Comparison of ENCODE assay signal across 31 mouse cellular contexts in genomic region chr7:16971160-16971559, GRCm38 (mm10). TPM values are rescaled to one million over a fixed set of nuclear protein-coding genes. Genes with fewer than 3 reads are reported as not detected.
A peak's percentile ranks its signal among the peaks of the same experiment; 100 is the strongest.
DNase-seq lines count a peak whose midpoint lies in the region; ATAC-seq and TF ChIP-seq lines count a peak whose summit lies in the region.
"Had no signal": no experiment of that assay in that cellular context is flagged by ENCODE, and none has a peak within 500 bp of the region (broad histone marks: within the 10 kb centered on the region; RNA-seq: fewer than 3 reads in every experiment).

No protein-coding gene starts in this region.

- TF ChIP-seq CTCF in lung, postnatal 0 days (IDR thresholded peaks at IDR 0.05): no peak

- no peaks in the 10 kb centered on the region for H3K27me3 ChIP-seq in heart, embryonic 13.5 days (replicated peaks)
- no peaks in the 10 kb centered on the region for H3K27me3 ChIP-seq in lung, postnatal 0 days (replicated peaks; ENCODE audit: insufficient read depth, low read length)
- H3K27me3 ChIP-seq: embryonic facial prominence, embryonic 13.5 days; forebrain, embryonic 12.5 days; forebrain, embryonic 15.5 days had no signal

- H3K4me2 ChIP-seq in heart, embryonic 13.5 days: peak overlapping the region; percentile 11; the same call in 1 of the 2 replicates
- H3K4me2 ChIP-seq in lung, postnatal 0 days (replicated peaks; ENCODE audit: low read depth, low read length): no peak overlapping the region
- H3K4me2 ChIP-seq: embryonic facial prominence, embryonic 13.5 days; forebrain, embryonic 12.5 days; forebrain, embryonic 15.5 days; hindbrain, embryonic 14.5 days had no signal

- TF ChIP-seq EP300 in lung, postnatal 0 days (IDR thresholded peaks at IDR 0.05): no peak

- no peak overlapping the region for H3K9ac ChIP-seq in heart, embryonic 13.5 days
- H3K9ac ChIP-seq in lung, postnatal 0 days (replicated peaks; ENCODE audit: low read depth): no peak overlapping the region
- H3K9ac ChIP-seq: embryonic facial prominence, embryonic 13.5 days; forebrain, embryonic 12.5 days; forebrain, embryonic 15.5 days; hindbrain, embryonic 14.5 days had no signal

- intact Hi-C loops in heart, postnatal 14 days (cut with DNase I): no loop called here

- H3K36me3 ChIP-seq in heart, embryonic 13.5 days: no peaks in the 10 kb centered on the region
- H3K36me3 ChIP-seq in lung, postnatal 0 days (ENCODE audit: insufficient read depth, low read length): no peaks in the 10 kb centered on the region
- H3K36me3 ChIP-seq: embryonic facial prominence, embryonic 10.5 days; embryonic facial prominence, embryonic 13.5 days; forebrain, embryonic 12.5 days; forebrain, embryonic 15.5 days had no signal

- no peaks in the 10 kb centered on the region for H3K9me3 ChIP-seq in heart, embryonic 13.5 days
- no peaks in the 10 kb centered on the region for H3K9me3 ChIP-seq in lung, postnatal 0 days (ENCODE audit: low read length)
- H3K9me3 ChIP-seq: embryonic facial prominence, embryonic 13.5 days; forebrain, embryonic 15.5 days had no signal

- no peak for DNase-seq in heart, postnatal 14 days
- peak; percentile 39 for DNase-seq in lung, postnatal 0 days (ENCODE audit: low spot score)
- no peak for DNase-seq in lung, postnatal 36 days
- no peak for DNase-seq in liver
- DNase-seq in adipocyte (ENCODE audit: low spot score): no peak
- DNase-seq: adrenal gland, postnatal 10 days; adrenal gland, postnatal 36 days; cerebellum, adult 2 months; cerebellum, adult 9-11 months; cerebellum, postnatal 25 days; embryo, embryonic 11 days; gastrocnemius, postnatal 25 days; heart, adult 2 months; kidney, adult 18-20 months had no signal

- no peak overlapping the region for H3K4me3 ChIP-seq in heart, embryonic 13.5 days
- H3K4me3 ChIP-seq in lung, postnatal 0 days (ENCODE audit: low read depth, low read length): no peak overlapping the region
- H3K4me3 ChIP-seq: embryonic facial prominence, embryonic 10.5 days; embryonic facial prominence, embryonic 13.5 days; erythroblast, embryonic 14.5 days; forebrain, embryonic 12.5 days; forebrain, embryonic 15.5 days; heart, adult 2 months had no signal

- peaks cover 33% of the 10 kb centered on the region for H3K4me1 ChIP-seq in heart, embryonic 13.5 days
- H3K4me1 ChIP-seq in lung, postnatal 0 days (ENCODE audit: insufficient read depth, low read depth, low read length): no peaks in the 10 kb centered on the region
- H3K4me1 ChIP-seq: embryonic facial prominence, embryonic 10.5 days; embryonic facial prominence, embryonic 13.5 days; forebrain, embryonic 15.5 days had no signal

- 71% methylated on average over 3 of the region's 3 CpGs for WGBS in heart, embryonic 13.5 days
- 51% methylated on average over 3 of the region's 3 CpGs for WGBS in lung, postnatal 0 days

- ATAC-seq in heart, embryonic 13.5 days (ENCODE audit: extremely low read depth, insufficient number of reproducible peaks, low FRiP score, low TSS enrichment): no peak
- no peak for ATAC-seq in lung, postnatal 0 days
- ATAC-seq in granulocyte monocyte progenitor cell, adult 5-6 weeks (replicated peaks; ENCODE audit: poor library complexity, severe bottlenecking): peak; percentile 32; the same call in 1 of the 2 replicates
- ATAC-seq: activated CD4-positive, CD25-positive, alpha-beta regulatory T cell, adult 4 months; CD4-positive, CD25-positive, alpha-beta regulatory T cell, adult 4 months; forebrain, embryonic 15.5 days; hindbrain, postnatal 0 days; inflammation-experienced regulatory T-cells, adult 6 months; intestine, embryonic 16.5 days had no signal

- H3K27ac ChIP-seq in heart, embryonic 13.5 days (replicated peaks): peak overlapping the region; percentile 65
- no peak overlapping the region for H3K27ac ChIP-seq in lung, postnatal 0 days (ENCODE audit: low read length)
- H3K27ac ChIP-seq: embryonic facial prominence, embryonic 10.5 days; embryonic facial prominence, embryonic 13.5 days; forebrain, embryonic 12.5 days; forebrain, embryonic 15.5 days; heart, adult 2 months; hindbrain, embryonic 14.5 days; hindbrain, postnatal 0 days had no signal

RNA-seq across cellular contexts. Expression of gene Pnmal1, which starts 11.7 kb away (rescaled TPM):
- 0.11 and 0.15 TPM in 2 replicates for polyA plus RNA-seq in heart, embryonic 13.5 days (2015; fragmentation: Nextera tagmentation; extraction: Ambion mirVana)
- total RNA-seq in heart, postnatal 14 days (2021): not detected
- 0.04 TPM in 1 of 2 replicates, not detected in the other for polyA plus RNA-seq in lung, postnatal 0 days (2015; fragmentation: Nextera tagmentation; extraction: Ambion mirVana)
- not detected in 2 replicates for total RNA-seq in granulocyte monocyte progenitor cell, adult 5-6 weeks (2014; fragmentation: Nextera tagmentation)
- total RNA-seq in granulocyte monocyte progenitor cell, adult 5-6 weeks (2017): not detected in 2 replicates
- total RNA-seq: gastrocnemius, postnatal 25 days; heart, postnatal 25 days had no signal
- polyA plus RNA-seq: activated CD4-positive, CD25-positive, alpha-beta regulatory T cell, adult 4 months; C2C12; CD4-positive, CD25-positive, alpha-beta regulatory T cell, adult 4 months; erythroblast, embryonic 14.5 days; gonadal fat pad, adult 2 months; inflammation-experienced regulatory T-cells, adult 6 months had no signal

RNA-seq across cellular contexts. Expression of gene Gm42372, which starts 11.7 kb away (rescaled TPM):
- 0.09 and 0.14 TPM in 2 replicates for polyA plus RNA-seq in heart, embryonic 13.5 days (2015; fragmentation: Nextera tagmentation; extraction: Ambion mirVana)
- under 1 TPM; 0.07 TPM for total RNA-seq in heart, postnatal 14 days (2021)
- polyA plus RNA-seq in lung, postnatal 0 days (2015; fragmentation: Nextera tagmentation; extraction: Ambion mirVana): 0.02 and 0.04 TPM in 2 replicates
- 0.09 TPM in 1 of 2 replicates, not detected in the other for total RNA-seq in granulocyte monocyte progenitor cell, adult 5-6 weeks (2014; fragmentation: Nextera tagmentation)
- total RNA-seq in granulocyte monocyte progenitor cell, adult 5-6 weeks (2017): 0.04 TPM in 1 of 2 replicates, not detected in the other
- total RNA-seq: gastrocnemius, adult 8-10 months; gastrocnemius, postnatal 25 days; heart, adult 2 months; heart, postnatal 25 days had no signal
- polyA plus RNA-seq: C2C12; erythroblast, embryonic 14.5 days; gonadal fat pad, adult 2 months; heart, adult 2 months had no signal

RNA-seq across cellular contexts. Expression of gene Ccdc8, which starts 21.3 kb away (rescaled TPM):
- 25.5 and 25.8 TPM in 2 replicates for polyA plus RNA-seq in heart, embryonic 13.5 days (2015; fragmentation: Nextera tagmentation; extraction: Ambion mirVana)
- 10 to 100 TPM in 1 of 2 experiments, 1 to 10 TPM in 1; 9.8 to 10.3 TPM for total RNA-seq in heart, postnatal 14 days (2021)
- polyA plus RNA-seq in lung, postnatal 0 days (2015; fragmentation: Nextera tagmentation; extraction: Ambion mirVana): 7.8 and 8.0 TPM in 2 replicates
- 4.6 and 4.9 TPM in 2 replicates for total RNA-seq in granulocyte monocyte progenitor cell, adult 5-6 weeks (2014; fragmentation: Nextera tagmentation)
- 4.8 and 6.5 TPM in 2 replicates for total RNA-seq in granulocyte monocyte progenitor cell, adult 5-6 weeks (2017)

RNA-seq across cellular contexts. Expression of gene Pnmal2, which starts 26.7 kb away (rescaled TPM):
- 4.0 and 4.1 TPM in 2 replicates for polyA plus RNA-seq in heart, embryonic 13.5 days (2015; fragmentation: Nextera tagmentation; extraction: Ambion mirVana)
- 1 to 10 TPM; 3.6 to 4.0 TPM for total RNA-seq in heart, postnatal 14 days (2021)
- 1.9 and 2.0 TPM in 2 replicates for polyA plus RNA-seq in lung, postnatal 0 days (2015; fragmentation: Nextera tagmentation; extraction: Ambion mirVana)
- not detected in 2 replicates for total RNA-seq in granulocyte monocyte progenitor cell, adult 5-6 weeks (2014; fragmentation: Nextera tagmentation)
- 0.04 TPM in 1 of 2 replicates, not detected in the other for total RNA-seq in granulocyte monocyte progenitor cell, adult 5-6 weeks (2017)
- polyA plus RNA-seq: activated CD4-positive, CD25-positive, alpha-beta regulatory T cell, adult 4 months; CD4-positive, CD25-positive, alpha-beta regulatory T cell, adult 4 months; erythroblast, embryonic 14.5 days; inflammation-experienced regulatory T-cells, adult 6 months had no signal

RNA-seq across cellular contexts. Expression of gene Calm3, which starts 47.2 kb away (rescaled TPM):
- polyA plus RNA-seq in heart, embryonic 13.5 days (2015; fragmentation: Nextera tagmentation; extraction: Ambion mirVana): 85.5 and 101 TPM in 2 replicates
- 100 to 1,000 TPM; 228 to 250 TPM for total RNA-seq in heart, postnatal 14 days (2021)
- 61.7 and 63.6 TPM in 2 replicates for polyA plus RNA-seq in lung, postnatal 0 days (2015; fragmentation: Nextera tagmentation; extraction: Ambion mirVana)
- 188 and 246 TPM in 2 replicates for total RNA-seq in granulocyte monocyte progenitor cell, adult 5-6 weeks (2014; fragmentation: Nextera tagmentation)
- 463 and 465 TPM in 2 replicates for total RNA-seq in granulocyte monocyte progenitor cell, adult 5-6 weeks (2017)
